Mouse (Mus musculus) embryo, embryonic 9.5 days (tissue): ENCODE measurements around the gene Slc52a3.

Source experiments
- DNase-seq: peaks from one replicate; pipeline ENCODE4 v3.0.0-alpha.2; 2017; ENCODE audit errors: extremely low spot score

Gene Slc52a3

DNA sequence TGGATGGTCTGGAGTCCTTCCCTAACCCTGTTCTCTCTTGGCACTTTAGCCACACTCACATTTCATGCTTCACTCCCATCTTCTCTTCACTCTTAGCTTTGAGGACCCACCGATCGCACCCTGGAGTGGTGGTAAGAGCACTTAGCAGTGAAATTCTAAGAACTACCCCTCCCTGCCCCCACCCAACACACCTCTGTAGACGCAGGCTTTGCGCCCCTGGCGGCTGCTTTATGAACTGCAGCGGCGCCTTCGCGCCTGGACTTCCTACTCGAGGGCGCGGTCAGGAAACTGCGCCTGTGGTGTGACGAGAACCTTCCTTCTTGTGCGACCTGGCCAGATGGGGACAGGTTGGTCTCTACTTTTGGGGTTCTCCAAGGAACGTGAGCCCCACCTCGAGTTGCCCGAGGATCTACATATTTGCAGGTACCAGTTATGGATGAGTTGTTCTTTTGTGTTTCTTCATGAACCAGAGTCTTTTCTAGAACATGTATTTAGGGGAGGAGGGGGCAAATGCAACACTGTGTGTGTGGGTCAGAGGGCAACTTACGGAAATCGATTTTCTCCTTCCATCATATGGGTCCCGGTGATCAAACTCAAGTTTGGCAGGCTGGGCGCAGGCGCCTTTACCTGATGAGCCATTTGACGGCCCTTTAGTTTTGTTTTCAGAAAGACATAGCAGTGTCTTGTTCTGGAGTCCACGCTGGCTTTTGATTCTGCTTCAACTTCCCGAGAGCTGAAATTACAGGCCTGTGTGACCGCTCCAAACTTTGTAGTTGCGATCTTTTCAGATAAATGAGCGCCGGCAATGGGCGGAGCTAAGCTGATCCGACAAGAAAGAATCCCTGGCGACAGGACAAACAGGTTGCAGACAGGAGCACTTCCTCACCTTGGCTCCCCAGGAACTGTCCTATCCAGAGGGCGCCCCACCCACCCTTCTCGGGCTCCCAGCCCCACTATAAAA is at the start of gene Slc52a3:
TSS of gene Slc52a3 (plus strand) at position 283 of the 961 bp plus-strand sequence.
- peak; percentile 84 for DNase-seq

DNA sequence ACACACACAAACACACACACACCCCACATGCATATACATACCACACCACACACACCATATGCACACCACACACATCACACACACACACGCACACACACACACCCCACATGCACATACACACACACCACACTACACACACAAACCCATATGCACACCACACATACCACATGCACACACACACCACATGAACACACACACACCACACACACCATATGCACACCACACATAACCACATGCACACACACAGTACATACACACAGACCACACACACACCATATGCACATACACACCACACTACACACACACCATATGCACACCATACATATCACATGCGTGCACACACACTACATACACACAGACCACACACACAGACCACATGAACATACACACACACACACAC is 48.7 kb upstream of the Slc52a3 start:
- DNase-seq, result no peak

DNA sequence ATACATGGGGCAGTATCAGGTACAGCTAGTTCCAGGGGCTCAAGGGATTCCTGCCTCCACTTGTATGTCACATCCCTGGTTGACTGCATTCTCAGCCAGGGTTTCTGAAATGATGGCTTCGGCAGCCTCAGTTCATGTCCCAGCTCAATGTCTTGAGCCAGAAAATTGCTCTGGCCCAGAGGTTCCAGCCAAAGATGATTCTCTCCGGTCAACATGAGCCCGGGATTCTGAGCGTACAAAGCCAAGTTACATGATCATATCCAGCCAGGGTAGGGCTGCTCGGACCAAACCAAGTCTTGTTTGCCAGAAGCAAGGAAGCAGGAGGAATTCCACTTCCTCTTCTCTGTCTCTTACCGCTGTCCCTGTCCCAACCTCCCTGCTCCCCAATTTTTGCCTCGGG is 48.0 kb upstream of the Slc52a3 start:
- DNase-seq, result no peak

DNA sequence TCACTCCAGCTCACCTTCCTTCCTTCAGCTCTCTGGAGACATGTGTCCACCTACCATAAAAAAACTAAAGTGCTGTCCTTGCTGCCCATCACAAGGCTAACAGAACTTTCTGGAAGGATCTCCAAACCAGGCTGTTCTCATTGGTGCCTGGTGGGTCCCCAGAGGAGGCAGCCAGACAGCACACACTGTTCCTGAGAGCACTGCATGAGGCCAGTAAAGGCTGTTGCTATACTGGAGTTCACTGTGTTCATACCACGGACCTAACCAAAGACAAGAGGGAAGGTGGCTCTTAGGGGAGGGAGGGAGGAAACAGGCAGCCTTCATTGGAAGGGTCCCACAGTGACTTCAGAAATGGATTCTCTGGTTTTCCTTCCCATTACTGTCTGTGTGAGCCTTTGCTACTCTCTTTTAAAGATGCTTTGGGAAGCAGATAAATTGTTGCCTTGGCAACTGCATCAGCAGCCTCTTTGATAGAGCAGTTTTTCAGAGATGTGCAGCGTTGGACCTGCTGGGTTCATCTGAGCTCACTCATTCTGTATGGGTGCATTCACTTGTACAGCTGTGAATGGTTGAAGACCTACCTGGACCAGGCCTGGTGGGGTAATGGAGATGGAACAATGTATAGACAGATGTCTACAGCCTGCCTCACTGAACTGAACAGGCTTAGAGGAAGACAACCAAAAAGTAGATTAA is 47.1 kb upstream of the Slc52a3 start:
- DNase-seq, result no peak

DNA sequence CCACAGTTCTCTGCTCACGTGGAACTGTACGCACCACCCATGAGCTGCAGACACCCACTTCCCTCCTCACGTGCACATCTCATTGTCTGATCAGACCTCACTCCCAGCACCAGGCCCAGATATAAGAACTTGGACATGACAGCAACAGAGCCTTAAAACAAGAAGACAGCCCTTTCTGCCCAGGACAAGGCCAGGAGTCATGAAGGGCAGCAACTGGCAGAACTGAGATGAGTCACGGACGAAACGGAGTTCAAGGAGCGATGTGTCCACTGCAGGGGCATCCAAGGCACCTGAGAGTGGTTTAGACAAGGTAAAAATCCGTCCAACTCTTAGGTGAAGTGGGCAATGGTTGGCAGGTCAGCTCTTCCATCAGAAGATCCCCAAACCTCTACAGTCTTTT is 42.6 kb upstream of the Slc52a3 start:
- no peak for DNase-seq

DNA sequence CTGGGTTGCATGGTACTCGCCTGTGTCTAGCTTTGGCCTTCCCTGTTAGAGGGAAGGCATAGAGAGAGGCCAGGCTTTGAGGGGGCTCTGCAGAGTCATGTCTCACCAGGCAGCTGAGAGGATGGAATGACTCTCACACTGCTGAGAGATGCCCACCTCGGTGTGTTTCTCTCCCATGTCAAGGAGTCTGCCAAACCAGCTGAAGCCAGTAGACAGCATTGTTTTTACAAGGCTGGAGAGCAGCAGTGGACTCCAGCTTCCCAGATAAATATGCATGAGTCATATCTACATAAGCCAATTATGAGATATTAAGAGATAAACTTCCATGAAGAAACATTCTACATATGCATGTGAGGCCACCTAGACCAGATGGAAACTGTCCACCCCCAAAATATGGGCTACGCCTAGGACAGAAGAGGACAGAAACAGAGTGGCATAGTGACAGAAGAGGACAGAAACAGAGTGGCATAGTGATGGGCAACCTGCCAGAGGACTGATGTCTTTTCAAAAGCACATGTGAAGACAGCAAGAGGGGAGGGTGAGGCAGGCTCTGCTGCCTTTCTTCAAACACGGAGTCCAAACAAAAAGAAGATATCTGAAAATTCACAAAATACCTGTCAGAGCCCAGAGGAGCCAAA is 39.7 kb upstream of the Slc52a3 start:
- no peak for DNase-seq

DNA sequence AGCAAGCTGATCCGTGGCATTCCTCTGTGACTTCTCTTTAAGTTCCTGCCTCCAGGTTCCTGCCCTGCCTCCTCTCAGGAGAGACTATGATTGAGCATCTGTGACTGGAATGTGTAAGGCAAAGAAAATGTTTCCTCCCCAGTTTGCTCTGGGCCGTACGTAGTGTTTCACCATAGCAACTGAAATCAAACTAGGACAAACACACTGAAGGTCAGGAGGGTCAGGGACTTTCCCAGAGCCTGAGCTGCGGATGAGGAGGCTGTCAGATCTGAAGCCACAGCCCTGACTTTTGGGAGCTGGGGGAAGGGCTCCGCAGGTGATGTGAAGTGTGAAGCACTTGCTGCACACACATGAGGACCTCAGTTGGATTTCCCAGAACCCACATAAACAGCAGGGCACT is 37.0 kb upstream of the Slc52a3 start:
- DNase-seq, result peak; percentile 64

DNA sequence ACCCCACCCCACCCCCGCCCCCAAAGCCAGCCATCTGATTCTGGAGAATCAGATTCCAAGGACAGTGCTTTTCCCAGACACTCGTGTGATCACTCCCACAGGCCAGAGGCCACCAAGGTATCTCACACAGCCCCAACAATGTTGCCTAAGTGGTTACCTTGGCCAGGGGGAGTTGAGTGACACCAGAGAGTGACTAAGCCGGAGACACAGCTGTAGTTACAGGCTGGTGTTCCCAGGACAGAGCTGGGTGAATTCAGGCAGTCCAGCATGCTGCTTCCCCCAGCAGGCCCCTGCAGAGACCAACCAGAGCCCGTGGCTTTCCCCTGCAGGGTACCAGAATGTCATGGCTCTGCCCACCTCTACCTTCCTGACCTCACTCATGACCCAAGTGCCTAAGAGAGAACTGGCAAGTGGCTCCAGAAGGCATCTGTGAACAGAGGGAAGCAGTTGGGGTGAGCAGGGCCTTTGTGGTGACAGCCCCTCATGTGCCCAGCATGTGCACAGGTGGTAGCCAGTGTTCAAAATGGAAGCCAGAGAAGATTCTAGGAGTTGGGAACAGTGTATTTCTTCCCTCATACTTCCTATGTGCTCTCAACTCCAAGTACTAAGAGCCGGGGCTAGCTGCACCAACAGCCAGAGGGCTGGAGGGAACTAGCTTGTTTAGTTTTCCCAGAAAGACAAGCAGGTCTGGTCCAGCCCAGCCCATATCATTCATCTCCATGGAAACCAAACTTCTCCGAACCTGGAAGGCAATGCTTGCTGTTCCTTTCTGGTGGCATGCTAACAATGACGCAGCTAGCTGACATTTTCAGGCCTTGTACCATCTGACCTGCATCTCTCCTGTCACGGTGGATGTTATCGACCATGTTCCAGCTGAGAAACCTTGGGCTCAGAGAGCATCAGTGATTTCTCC is 34.8 kb upstream of the Slc52a3 start:
- DNase-seq, result no peak

DNA sequence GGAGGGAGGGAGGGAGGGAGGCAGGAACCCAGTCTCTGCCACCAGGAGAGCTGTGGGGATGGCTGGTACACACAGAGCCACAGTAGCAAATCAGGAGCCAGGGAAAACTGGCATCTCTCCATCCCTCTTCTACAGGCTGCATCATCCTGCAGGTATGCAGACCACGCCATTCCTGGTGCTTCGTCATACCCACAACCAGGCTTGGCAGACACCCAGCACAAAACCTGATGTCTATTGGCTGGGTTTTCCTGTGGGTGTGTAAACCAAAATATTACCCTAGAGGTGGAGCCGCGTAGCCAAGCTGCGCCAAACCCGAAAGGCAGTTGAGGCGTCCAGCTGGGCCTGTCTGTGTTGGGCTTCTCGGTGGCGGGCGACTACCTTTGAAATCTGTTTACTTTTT is 33.8 kb upstream of the Slc52a3 start:
- no peak for DNase-seq

DNA sequence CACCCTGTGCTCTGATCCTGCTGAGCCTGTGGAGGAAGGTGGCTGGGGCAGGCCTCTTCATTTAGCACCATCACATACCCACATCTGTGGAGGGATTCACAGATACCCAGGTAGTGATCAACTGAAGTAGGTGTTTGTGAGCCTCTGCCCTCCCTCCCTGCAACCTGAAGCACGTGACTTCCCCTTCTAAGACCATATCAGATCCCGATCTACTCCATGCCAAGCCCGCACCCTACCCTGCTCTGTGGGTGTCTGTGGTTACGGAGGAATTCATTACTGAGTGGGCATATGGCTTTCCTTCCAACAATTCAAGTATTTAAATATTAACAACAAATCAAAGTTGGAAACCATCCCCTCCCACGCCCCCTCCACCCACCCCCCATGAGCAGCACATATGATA is 33.0 kb upstream of the Slc52a3 start:
- DNase-seq, result no peak

DNA sequence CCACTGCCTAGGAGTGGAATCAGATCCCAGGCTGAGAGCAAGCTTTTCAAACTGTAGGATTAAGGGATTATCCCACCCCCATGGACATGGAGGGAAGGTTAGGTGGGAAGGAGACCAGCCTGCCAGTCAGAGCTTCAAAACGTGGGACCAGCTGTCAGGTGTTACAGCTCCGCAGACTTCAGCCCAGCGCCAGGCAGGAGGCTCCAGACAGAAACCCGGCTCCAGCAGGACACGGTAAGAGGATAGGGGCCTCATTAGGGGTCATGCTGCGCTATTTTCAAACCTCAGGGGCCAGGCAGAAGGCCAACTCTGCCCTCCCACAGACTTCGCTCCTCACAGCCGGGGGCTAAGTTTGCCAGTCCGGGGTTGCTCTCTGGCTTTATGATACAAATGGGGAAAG is 32.3 kb upstream of the Slc52a3 start:
- DNase-seq, result no peak

DNA sequence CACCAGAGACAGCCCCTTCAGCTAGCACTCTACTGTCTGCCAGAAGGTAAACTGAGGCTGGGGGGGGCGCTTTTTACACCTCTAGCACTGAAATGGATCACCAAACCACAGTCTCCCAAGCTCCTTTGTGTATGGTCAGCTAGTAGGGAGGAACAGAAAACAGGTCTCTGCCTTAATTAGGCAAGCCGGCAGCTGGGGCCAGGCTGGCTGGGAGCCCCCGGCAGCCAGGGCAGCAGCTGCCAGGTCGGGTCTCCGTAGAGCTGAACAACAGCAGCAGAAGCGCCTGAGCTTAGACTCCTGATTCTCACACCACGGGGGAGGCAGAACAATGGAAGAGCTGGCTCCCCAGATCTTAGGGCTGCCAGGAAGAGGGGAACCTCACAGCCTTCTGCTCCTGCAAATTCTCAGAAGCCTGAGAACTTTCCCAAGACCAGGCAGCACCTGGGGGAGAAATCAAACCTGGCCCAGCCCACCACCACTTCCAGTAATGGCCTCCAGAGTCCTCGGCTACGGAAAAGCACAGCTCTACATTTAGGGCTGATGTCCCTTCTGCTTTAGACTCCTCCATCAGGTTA is 29.0 kb upstream of the Slc52a3 start:
- DNase-seq, result no peak

DNA sequence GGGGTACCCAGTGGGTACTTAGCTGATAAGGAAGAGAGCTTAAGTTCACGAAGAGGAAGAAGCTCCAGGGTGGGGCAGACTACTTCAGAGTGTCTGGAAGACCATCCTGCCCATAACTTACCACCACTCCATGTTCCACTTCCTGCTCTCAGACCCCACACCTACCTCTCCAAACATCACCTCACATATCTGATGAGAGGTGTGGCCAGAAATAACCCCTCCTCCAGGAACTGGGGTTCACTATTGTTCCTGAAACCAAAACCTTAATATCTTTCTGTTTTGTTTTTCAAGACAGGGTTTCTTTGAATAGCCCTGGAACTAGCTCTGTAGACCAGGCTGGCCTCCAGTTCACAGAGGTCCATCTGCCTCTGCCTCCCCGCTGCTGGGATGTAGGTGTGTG is 28.5 kb upstream of the Slc52a3 start:
- DNase-seq, result no peak

DNA sequence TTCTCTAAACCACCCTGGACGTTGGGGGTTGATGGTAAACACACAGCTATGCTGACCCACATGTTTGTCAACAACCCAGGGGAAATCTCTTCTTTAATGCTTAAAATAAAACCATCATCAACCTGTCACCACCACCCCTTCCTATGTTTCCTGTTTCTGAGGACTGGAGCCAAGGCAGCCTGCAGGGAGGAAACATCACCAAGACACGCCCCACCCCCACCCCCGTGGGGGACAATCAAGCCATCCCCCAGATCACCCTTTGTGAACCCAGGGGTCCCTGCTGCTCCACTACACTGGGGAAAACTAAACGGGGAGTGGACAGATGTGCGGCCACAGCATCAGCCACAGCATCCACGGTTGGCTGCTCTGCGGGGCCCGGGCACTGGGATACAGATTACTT is 27.9 kb upstream of the Slc52a3 start:
- no peak for DNase-seq

DNA sequence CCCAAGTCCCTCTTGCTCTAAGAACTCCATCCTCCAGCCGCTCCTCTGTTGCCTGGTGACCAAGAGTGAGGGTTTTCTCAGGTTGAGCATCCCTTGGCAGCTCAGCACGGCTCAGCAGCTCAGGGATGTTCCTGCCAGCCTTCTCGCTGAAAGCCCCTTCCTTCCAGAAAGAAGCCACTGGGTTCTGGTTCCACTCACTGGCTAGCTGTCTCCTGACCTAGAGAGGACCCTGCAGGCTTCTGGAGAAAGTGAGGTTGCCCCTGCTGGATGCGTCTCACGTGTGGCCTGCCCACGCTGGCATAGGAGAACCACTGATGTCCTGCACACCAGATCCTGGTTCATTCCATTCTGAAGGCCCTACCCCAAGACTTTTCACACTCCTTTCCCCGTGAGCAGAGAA is 27.3 kb upstream of the Slc52a3 start:
- no peak for DNase-seq

DNA sequence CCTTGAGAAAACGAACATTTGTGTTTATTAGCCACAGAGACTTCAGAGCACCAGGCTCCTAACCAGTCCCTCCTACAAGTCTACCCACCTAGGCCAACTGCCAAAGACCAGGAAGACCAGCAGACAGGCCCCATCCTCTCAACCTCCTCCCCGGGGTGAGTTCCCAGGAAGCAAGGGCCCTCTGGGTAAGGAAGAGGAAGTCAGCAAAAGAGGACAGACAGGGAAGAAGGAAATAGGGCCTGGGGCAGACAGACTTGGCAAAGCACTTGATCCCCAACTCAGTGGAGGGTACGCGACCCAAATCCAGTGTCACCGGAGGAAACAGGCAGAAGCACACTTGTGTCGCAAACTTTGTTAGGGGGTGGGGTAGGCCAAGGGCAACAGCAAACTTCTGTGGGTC is 26.9 kb upstream of the Slc52a3 start:
- DNase-seq, result no peak

DNA sequence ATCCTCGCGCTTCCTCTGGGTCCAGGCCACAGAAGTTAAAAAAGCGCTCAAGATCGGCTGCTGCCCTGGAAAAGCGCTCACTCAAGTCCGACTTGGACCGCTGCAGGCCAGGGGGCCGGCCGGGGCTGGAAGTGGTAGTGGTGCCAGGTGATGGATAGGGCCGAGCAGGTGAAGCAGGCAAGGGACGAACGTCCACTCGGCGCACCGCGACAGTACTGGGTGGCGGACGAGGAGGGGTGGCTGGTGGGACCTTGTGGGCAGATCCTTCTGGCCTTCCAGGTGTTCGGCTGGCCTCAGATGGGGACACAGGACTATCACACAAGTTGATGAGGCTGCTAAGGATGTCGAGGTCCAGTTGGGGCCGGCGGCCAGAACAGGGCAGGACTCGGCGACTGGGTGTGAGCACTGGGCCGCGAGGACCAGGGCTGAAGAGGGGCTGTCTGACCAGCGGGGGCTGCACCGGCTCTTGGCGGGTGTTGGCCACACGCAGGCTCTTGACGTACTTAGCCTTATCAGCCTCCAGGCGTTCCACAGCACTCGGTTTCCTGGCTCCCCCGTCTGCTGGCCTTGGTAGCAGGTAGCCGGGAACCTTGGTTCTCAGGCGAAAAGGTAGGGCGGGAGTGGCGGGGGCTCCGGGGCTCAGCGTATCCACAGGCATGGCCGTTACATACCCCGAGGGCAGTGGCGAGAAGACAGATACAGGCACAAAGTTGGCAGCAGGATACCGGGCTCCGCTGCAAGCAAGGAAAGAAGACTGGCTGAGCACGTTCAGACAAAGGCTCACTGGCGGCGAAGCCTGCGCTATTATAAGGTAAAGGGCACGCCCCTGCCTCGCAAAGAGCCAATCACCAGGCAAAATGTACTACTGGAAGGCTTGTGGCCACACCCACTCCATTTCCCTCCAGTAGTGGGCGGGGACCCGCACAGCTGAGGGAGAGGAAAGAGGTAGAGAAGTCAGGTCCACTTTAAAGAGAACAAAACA is 25.8 kb upstream of the Slc52a3 start:
- DNase-seq, result peak; percentile 84

DNA sequence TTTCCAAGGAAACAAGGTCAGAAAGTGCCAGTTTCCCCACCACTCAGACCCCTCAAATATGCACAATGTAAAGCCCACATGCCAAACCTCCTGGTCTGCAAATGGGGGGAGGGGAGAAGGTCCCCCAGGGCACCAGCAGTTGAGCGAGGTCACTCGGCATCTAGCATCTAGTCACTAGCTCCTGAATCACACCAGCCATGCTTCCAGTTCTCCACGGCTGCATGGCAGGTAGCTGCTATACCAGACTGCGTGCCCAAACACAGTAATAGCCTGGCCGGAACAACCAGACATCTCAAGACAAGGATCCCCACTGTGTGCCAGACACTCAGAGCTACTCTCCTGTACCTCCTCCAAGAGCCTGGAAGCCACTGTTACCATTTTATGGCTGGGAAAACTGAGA is 24.6 kb upstream of the Slc52a3 start:
- DNase-seq, result no peak

DNA sequence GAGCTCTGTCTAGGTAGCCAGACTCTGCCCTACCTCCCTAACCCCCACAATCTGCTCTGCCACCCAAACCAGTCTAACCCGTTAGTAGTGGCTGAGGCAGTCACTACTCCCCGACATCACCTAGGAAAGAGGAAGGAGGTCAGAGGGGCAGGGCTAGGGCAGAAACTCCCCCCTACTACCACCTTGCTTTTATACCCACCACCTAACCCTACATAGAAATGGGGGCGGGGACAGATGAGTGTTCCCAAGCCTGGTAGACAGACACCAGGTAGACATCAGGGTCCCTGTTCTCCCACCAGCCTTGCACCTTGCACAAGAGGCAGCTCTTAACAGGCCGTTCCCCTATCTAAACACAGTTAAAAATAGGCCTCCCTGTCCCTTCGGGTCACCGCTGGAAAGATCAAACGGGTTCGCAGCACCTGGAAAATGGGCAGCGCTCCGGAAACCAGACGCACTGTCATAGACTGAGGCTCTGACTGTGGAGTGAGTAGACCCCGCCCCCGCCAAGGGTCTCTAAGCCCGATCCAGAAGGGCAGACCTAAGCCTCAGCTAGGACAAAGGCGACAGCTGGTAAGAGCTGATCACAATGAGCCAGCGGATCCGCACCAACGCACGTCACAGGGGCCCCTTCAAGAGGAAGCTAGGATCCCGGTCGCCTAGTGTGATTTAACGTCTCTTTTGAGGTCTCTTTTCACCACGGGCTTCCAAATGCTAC is 23.3 kb upstream of the Slc52a3 start:
- DNase-seq, result peak; percentile 59
